Mouse (Mus musculus) 3134 (cell line): Measurements from ENCODE around the gene Icos.

Experiments used
- DNase-seq: peaks from one replicate; pipeline ENCODE4 v3.0.0-alpha.2; 2011; ENCODE audit warnings: low spot score; ENCODE audit not compliant: insufficient read length; ENCODE audit errors: extremely low read depth

Gene Icos

DNA sequence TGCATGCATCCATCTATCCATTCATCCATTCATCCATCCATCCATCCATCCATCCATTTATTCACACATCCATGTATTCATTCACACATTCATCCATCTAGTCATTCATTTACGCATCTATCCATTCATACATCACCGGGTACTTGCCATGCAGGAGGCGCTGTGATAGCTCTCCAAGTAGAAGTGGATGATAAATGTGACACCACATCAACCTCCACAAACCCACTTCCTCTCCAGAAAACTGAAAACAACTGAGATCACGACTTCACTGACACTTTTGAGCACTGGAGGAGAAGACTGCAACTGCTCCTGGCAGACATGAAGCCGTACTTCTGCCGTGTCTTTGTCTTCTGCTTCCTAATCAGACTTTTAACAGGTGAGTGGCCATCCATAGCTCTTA, at the start of gene Icos:
Icos (plus strand) TSS at position 287 of the 400 bp plus-strand sequence.
- no peak for DNase-seq

DNA sequence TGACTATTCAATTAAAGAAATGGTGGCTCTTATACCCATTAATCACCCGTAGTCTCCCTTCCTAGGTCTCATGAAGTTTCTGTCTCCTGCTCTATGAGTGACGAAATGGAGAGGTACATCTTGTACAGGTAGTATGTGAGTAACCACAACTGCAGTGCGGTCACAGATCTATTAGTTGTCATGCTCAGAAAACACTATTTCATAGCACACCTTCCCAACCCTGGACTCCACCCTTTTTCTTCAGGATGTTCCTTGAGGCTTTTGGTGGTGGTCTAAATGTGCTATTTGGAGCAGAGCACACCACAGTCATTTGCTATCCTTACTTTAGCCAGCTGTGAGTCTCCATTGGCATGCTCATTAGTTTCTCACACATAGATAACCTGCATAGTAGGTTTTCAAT, 48.7 kb upstream of the Icos start:
- no peak for DNase-seq

DNA sequence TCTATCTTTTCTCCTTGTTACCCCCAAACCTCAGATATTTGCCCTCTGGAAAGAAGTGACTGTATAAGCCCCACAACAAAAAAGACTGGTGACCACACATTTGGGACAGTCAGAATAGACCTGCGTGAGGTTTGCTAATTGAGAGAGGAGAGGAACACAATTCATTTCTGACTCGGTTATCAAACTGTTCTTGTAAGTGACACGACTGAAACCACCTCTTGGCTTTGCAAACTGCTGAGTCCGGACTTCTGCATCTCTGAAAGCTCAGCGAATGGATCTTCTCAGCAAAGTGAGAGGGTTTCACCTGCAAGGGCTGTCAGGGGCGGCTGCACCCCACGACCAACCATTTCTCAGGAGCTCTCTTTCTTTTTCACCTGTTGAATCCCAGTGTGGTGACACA, 47.3 kb upstream of the Icos start:
- DNase-seq: no peak

DNA sequence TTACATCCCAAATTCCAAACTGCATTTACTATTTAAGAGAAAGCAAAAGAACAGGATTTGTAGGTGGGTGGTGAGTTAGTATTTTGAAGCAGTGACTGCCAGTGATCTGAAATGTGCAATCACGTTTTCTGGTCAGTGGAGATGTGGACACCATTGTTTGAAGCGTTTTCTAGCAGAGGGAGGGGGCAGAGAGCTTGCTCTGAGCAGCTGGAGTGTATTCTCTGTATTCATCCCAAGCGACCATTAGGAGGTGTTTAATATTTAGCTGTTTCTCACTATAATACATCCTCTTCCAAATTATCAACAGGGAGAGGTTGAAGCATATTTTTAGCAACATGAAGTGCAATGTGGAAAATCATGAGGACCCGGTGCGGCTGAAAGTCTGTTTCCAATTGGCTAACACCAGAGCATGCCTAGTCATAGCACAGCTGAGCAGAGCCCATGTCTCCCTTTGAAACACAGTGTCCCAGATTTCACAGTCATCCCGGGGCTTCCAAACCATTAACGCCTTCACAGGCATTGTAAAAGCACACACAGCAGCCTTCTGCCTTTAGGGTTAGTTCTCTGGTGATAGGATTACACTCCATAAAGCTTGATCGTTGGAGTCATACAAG, 41.7 kb upstream of the Icos start:
- no peak for DNase-seq

DNA sequence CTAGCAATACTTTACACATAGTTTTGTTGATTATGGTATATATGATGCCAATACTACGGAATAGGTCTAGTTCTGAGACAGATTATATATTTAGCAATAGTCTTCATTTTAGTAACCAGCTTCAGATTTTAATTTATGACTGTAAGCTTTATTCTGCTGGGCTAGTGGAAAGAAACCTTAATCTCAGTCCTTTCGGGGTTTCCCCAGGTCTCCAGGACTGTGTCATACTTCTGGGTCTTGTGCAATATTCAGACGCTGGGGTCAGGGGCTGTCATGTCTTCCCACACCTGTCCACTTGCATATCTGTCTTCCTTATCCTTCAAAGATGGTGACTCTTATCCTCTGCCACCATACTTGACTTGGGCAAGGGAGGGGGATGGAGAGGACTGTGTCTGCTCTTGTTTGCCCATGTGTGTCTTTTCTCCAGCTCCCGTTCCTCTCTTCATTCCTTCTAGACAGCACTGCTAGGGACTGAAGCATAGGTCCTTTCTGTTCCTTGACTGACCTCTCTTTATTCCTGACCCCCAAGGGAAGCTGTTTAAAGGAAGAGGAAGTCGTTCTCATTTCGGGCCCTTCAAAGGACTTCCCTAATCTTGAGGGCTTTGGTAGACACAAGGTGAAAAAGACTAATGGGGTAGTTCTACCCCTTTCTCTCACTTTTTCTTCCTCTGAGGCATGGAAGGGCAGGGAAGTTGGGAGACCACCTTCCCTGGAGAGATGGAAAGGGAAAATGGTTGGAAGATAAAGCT, 40.6 kb upstream of the Icos start:
- DNase-seq: no peak

DNA sequence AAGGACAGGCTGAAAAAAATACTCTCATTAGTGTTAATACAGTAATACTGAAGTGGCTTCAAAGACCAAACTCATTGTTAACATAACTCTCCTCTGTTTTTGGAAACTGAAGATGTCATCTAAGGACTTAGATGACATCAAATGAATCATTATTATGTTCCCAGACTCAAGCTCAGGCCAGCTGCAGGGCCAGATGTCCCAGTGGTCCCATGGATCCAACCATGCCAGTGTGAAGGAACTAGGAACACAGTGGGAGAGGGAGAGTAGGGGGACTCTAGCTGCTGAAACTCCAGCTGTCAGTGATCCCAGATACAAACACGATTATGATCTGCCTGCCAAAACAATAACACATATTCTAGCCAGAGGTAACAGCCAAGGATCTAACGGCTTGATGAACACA, 39.5 kb upstream of the Icos start:
- DNase-seq: no peak

DNA sequence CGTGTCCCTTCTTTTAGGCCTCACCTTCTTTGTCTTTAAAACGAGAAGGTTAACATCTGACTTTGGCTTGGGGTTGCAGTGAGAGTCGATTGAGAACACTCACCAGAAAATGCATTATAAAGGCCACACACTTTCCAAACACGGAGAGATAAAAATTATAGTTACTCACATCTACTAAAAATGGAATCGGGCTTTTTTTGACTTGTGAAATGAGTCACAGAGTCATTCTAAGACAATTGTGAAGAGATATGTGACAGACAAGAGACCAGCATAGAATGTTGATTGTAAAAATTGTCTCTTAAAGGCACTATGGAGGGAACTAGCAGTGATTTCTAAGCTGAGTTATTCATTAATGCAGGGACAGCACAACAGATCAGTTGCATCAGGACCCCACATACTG, 38.8 kb upstream of the Icos start:
- no peak for DNase-seq

DNA sequence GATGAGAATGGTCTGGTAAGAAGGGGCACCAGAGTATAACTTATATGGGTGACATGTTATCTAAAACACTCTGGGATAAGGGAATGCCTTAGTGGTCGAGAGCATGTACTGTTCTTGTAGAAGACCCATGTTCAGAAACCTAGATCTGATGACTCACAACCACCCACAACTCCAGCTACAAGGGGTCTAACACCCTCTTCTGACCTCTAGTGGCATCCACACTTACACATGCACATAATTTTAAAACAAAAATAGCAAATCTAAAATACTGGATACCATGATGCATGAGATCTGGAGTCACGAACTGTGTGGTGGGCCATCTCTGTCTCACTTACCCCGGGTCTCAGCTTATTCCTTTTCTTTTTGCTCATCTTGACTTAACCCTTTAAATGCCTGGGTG, 37.7 kb upstream of the Icos start:
- no peak for DNase-seq

DNA sequence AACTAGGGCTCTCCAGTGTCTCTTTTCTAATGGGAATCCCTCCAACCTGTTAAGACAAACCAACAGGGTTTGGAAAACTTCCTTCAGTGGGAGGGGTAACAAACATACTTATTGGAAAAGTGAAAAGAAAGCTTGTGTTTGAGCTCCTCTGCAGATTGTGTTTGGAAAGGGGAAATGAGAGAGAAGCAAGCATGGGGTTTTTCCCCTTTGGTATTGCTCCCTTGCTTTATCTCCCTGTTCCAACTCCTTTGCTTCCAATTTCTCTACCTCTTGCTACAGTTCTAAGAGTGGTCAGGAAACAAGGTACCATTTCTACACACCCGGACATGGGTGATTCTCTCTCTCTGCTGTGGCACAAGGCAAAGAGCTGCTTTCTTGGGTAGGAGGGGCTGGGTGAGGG, 37.1 kb upstream of the Icos start:
- DNase-seq: no peak

DNA sequence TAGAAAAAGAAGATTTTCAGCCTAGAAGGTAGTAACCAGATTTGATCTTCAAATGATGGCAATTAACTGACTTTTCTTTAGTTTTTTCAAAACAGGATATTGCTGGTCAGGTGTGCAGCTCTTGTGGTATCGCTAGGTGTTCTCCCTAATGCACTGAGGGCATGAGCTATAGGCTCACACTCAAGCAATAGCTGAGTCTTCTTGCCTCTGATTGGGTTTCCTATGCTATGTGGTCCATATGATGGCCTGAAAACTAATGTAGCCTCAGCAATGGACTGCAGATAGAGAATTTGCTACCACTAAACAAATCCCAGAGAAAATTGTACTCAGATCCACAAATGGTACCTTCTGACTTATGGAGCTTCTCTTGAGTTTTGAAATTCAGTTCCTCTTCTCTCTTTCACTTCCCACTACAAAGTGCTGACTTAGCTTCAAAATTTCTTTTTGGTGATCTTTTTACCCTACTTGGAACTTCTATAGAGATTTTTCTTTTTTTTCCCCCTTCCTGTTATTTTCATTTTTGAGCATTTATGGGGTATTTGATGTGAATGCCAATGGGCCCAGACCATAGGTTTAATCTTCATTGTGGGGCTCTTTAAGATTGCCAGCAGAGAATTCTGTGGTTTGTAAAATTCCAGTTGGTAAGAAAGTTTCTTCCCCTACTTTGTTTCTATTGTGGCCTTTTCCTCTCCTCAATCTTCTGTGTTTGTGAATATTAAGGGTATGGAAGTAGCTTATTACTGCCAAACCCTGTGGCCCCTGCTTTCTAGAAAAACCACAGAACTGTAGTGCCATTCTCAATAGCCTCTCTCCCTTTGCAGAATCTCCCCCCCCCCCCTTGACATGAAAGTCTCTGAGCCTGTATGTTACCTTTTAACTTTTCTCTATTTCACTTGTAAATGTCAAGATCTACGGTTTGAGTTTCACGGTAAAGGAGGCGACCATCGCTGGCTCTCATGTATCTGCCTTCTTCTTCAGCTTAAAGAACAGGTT, 36.4 kb upstream of the Icos start:
- no peak for DNase-seq

DNA sequence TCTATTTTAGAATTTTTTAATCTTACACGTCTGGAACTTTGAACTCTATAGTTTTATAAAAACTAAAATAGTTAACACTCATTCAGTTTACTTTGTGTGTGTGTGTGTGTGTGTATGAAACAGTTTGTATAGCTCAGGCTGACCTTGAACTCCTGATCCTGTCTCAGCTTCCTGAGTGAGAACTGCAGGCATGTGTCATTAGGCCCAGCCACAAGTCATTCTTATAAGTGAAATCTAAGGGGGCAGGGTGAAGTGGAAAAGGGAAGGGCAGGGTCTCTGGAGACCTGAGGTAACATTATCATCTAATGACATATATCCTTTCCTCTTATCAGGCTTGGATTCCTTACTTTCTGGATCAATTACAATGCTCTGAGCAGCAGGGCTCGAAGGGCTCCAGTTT, 34.8 kb upstream of the Icos start:
- no peak for DNase-seq

DNA sequence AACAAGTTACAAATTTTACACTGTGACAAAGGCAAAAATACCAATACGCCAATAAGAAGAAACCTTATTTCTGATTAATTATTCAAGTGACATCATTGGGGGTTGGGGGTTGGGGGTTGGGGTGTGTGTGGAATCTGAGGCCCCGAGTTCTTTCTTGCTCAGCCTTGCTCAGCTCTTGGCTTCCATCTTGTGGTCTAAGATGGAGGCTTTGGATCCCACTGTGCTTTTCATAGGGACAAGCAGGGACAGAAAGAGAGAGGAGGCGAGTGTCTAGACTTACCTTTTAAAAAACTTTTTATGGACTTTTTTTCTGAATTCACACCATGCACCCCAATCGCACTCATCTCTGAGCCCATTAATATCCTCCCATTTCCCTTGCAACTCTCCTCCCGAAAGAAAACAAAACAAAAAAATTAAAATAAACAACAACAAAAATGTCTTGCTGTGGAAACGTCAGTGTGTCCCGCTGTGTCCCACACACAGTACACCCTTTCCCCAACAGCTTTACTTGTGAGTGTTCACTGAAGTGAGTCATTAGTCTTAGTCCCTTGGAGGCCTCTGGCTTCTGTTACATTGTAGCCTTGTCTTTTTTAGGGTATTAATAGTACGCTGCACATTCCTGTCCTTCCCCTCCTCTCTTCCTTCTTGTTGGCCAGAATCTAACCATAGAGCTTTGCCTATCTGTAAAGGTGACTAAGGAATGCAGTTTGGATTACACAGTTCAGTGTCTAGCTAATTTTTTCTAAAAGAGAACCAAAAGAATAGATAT, 31.9 kb upstream of the Icos start:
- DNase-seq: no peak

DNA sequence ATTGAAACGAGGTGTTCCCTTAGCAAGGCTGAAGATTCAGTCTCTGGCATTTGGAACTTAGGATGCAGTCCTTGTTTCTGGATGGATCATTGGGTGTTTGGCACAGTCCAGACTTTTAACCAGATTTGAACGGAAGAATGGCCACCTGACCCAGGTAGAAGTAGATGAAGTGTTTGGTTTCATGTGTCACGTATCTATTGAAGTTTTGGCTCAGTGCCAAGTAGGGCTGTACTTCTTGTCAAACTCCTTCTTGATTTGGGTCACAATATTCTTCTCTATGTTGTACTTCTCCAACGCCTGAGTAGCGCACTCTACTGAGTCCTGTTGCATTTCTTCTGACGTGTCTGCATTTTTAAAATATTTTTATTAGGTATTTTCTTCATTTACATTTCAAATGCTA, 29.6 kb upstream of the Icos start:
- no peak for DNase-seq

DNA sequence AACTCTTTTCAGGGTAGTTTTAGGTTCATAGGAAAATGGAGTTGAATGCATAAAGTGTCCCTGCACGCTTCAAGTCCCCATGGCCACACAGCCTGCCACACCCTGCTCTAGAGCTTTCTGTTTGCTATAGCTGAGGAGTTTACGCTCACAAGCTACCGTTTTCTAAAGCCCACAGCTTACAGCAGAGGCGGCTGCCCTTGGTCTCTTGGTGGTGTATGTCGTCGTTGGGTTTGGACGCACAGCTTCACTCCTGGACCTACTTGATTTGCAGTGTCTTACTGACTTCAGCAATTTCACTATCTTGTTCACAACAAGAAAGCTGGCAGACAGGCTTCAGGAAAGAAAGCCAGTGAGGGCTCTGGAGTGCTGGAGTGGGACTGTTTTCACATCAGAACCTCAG, 24.8 kb upstream of the Icos start:
- no peak for DNase-seq

DNA sequence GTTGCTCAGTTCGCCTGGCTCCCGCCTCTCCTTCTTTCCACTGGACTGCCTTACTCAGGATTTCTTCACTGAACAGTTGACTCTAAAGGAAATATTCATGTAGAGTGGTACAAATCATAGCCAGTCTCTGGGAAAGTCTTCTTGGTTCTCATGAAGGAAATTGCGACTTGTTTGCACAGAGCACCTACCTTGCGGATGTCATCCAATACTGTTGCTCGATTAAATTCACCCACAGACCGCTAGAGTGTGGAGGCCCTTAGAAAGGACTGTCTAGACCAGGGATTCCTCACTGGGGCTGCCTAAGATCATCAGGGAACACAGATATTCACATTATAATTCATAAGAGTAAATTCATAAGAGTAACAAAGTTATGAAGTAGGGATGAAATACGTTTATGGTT, 24.0 kb upstream of the Icos start:
- DNase-seq: no peak

DNA sequence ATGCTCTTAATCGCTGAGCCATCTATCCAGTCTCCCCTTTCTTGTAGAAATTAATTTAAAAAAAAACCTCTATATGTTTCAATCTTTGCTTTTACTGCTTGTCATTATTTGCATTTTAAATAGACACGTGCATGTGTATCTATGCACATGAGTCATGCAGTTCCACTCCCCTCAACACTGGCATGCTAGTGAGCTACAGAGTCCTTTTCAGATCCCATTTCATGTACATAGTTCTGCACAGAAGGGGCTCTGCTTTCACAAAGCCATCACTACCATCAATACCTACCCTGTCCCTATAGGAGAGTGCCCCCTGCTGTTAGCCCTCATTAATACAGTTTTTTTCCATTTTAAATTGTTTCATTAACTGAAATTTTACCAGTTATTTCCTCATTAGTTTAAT, 23.0 kb upstream of the Icos start:
- DNase-seq: no peak

DNA sequence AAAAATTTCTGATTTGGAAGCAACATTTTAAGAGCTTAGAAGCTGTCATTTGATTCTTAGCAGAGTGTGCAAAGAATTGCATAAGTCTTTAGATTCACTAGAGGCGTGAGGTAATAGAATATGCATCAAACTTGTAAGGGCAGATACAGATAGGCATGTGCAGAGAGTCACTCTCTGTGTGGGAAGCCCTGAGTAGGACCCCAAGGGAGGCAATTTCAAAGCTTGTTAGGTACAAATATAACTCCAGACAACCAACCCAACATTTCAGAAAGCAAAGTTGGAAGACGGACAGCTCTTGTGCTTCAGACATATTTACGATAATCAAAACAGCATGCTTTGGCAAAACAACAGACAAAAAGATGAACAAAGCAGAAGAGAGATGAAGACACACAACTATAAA, 22.5 kb upstream of the Icos start:
- no peak for DNase-seq

DNA sequence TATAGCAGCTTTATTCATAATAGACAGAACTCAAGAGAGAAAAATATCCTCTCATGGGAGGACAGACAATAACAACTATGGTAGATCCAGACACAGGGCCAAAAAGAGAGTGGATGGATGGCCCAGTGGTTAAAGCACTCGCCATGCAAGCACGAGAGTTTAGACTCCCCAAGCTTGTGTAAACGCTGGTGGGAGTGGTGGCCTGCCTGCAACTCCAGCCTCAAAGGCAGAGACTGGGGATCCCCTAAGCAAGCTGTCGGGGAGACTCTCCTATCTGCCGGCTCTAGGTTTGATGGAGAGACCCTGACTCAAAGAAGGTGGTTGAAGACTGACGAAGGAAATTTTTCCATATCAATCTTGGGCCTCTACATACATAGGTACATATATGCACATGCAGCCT, 21.5 kb upstream of the Icos start:
- no peak for DNase-seq

DNA sequence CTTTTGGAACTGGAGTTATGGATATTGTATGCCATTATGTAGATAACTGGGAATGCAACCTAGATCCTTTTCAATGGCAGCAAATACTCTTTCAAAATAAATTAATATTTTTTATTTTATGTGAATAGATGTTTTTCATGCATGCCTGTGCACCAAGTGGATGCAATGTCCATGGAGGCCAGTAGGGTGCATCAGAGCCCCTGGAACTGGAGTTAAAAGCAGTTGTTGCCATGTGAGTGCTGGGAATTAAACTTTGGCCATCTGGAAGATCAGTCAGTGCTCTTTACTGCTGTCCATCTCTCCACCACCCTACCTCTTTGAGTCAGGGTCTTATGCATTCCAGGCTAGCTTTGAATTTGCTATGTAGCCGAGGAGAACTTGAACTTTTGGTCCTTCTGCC, 19.4 kb upstream of the Icos start:
- no peak for DNase-seq

DNA sequence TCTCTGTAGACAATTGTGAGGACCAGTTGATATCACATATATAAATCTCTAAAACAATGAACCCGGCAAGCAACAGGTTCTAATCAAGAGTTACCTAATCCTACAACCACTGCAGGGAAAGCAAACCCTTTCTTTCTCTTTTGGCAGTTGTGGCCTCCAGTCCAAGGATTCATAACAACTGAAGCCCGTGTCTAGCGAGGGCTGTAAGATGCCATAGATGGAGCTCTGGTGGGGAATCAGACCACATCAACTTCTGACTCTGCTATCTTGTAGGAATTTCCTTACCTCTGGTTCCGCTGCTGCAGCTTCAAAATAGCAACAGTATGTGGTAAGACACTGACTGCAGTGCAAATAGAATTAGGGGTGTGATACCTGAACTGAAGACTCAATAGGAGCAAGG, 18.5 kb upstream of the Icos start:
- no peak for DNase-seq

DNA sequence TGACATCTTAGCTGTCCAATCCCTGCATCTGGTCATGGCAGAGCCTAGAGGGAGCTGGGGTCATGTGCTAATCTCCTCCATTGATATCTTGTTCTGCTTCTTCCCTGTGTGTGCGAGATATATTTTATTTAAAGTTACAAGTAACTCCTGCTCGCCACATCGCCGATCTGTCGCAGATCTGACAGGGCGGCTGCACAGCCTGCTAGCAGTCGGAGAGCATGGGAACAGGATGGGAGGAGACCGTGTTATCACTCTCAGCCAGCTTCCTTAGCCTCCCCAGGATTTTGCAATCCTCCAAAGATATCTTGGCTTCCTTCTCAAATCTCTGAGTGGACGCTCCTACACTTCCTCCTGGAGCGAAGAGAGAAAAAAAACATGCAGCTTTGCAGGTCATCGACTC, 17.3 kb upstream of the Icos start:
- no peak for DNase-seq
